Mouse (Mus musculus): Measurements from ENCODE around the gene Mia3.
A peak's percentile ranks its signal among the peaks of the same experiment; 100 is the strongest.
"Not testable (repeated sequence)": the region's sequence is repeated elsewhere in the genome, so short reads cannot be mapped to it uniquely, and the experiment has no call there.

The Mia3 gene

GRCm38 (mm10) chr1:183369427-183370014, at the start of gene Mia3:
TSS of gene Mia3 (minus strand) at chr1:183369553.
- DNase-seq (ENCODE audit: low read depth, low spot score): peak; percentile 72

- DNase-seq (ENCODE audit: low read depth, low spot score): no peak
Measured at GRCm38 (mm10) chr1:183417873-183418272, 48.5 kb upstream of the Mia3 start, which contains the start of gene Hhipl2. TSS of gene Hhipl2 (plus strand) at chr1:183418215.

- no peak for DNase-seq (ENCODE audit: low read depth, low spot score)
Measured at GRCm38 (mm10) chr1:183414081-183414727, 44.9 kb upstream of the Mia3 start.

GRCm38 (mm10) chr1:183403396-183403795, 34.0 kb upstream of the Mia3 start:
- DNase-seq (ENCODE audit: low read depth, low spot score): no peak

- DNase-seq (ENCODE audit: low read depth, low spot score): peak; percentile 85
Measured at GRCm38 (mm10) chr1:183388426-183389406, 19.4 kb upstream of the Mia3 start, which contains the start of gene Taf1a. TSS of gene Taf1a (plus strand) at chr1:183388981.

GRCm38 (mm10) chr1:183387421-183387820, 18.1 kb upstream of the Mia3 start:
- not testable (repeated sequence) for DNase-seq (ENCODE audit: low read depth, low spot score)

- no peak for DNase-seq (ENCODE audit: low read depth, low spot score)
Measured at GRCm38 (mm10) chr1:183382621-183383020, 13.3 kb upstream of the Mia3 start.

GRCm38 (mm10) chr1:183381816-183382215, 12.5 kb upstream of the Mia3 start:
- DNase-seq (ENCODE audit: low read depth, low spot score): no peak

- not testable (repeated sequence) for DNase-seq (ENCODE audit: low read depth, low spot score)
Measured at GRCm38 (mm10) chr1:183379376-183379775, 10.0 kb upstream of the Mia3 start.

- DNase-seq (ENCODE audit: low read depth, low spot score): no peak
Measured at GRCm38 (mm10) chr1:183378321-183378941, 9.1 kb upstream of the Mia3 start.

- no peak for DNase-seq (ENCODE audit: low read depth, low spot score)
Measured at GRCm38 (mm10) chr1:183377045-183377444, 7.7 kb upstream of the Mia3 start.

GRCm38 (mm10) chr1:183374728-183375127, 5.4 kb upstream of the Mia3 start:
- DNase-seq (ENCODE audit: low read depth, low spot score): no peak

- no peak for DNase-seq (ENCODE audit: low read depth, low spot score)
Measured at GRCm38 (mm10) chr1:183368601-183369400, 552 bp downstream of the Mia3 start.

- DNase-seq (ENCODE audit: low read depth, low spot score): no peak
Measured at GRCm38 (mm10) chr1:183366361-183366760, 3.0 kb downstream of the Mia3 start.

GRCm38 (mm10) chr1:183363577-183363867, 5.8 kb downstream of the Mia3 start:
- DNase-seq (ENCODE audit: low read depth, low spot score): no peak

- DNase-seq (ENCODE audit: low read depth, low spot score): no peak
Measured at GRCm38 (mm10) chr1:183362729-183363576, 6.4 kb downstream of the Mia3 start.

GRCm38 (mm10) chr1:183362301-183362700, 7.1 kb downstream of the Mia3 start:
- no peak for DNase-seq (ENCODE audit: low read depth, low spot score)

GRCm38 (mm10) chr1:183358901-183359300, 10.5 kb downstream of the Mia3 start:
- no peak for DNase-seq (ENCODE audit: low read depth, low spot score)

- peak; percentile 62 for DNase-seq (ENCODE audit: low read depth, low spot score)
Measured at GRCm38 (mm10) chr1:183349840-183350239, 19.5 kb downstream of the Mia3 start.

GRCm38 (mm10) chr1:183345817-183346195, 23.5 kb downstream of the Mia3 start:
- no peak for DNase-seq (ENCODE audit: low read depth, low spot score)

Measured in c-Kit-negative CD71-positive TER-119-positive erythroid progenitor cells, embryonic 14.5 days (primary cell).